Mouse (Mus musculus) embryonic facial prominence, embryonic 15.5 days (tissue): ENCODE measurements around the gene Ablim1. TPM values are rescaled to one million over a fixed set of nuclear protein-coding genes. Genes with fewer than 3 reads are reported as not detected.
A peak's percentile ranks its signal among the peaks of the same experiment; 100 is the strongest.

Source experiments
- ATAC-seq: fragments of 200-750 bp; cut with Nextera tagmentation; 2 replicates; pipeline ENCODE4 v1.8.0; 2017; ENCODE audit warnings: low read depth, moderate TSS enrichment; ENCODE audit not compliant: insufficient number of reproducible peaks, low FRiP score, low TSS enrichment
- H3K27ac ChIP-seq: fragments of 300-500 bp; sonication (generic); replicated peaks from 2 replicates; pipeline ENCODE4 v1.5.1; 2015; ENCODE audit warnings: mild to moderate bottlenecking, inconsistent platforms
- H3K27me3 ChIP-seq: fragments of 300-500 bp; sonication (generic); 2 replicates; pipeline ENCODE4 v1.6.1; 2015; ENCODE audit warnings: inconsistent platforms
- H3K36me3 ChIP-seq: fragments of 300-500 bp; sonication (generic); 2 replicates; pipeline ENCODE4 v1.6.1; 2015; ENCODE audit warnings: mild to moderate bottlenecking, inconsistent platforms
- H3K4me1 ChIP-seq: fragments of 300-500 bp; sonication (generic); 2 replicates; pipeline ENCODE4 v1.6.1; 2015; ENCODE audit warnings: inconsistent platforms
- H3K4me2 ChIP-seq: fragments of 300-500 bp; sonication (generic); replicated peaks from 2 replicates; pipeline ENCODE4 v1.6.1; 2015; ENCODE audit warnings: mild to moderate bottlenecking, inconsistent platforms
- H3K4me3 ChIP-seq: fragments of 300-500 bp; sonication (generic); replicated peaks from 2 replicates; pipeline ENCODE4 v1.5.1; 2015; ENCODE audit warnings: mild to moderate bottlenecking, inconsistent platforms
- H3K9ac ChIP-seq: fragments of 300-500 bp; sonication (generic); 2 replicates; pipeline ENCODE4 v1.6.1; 2015; ENCODE audit warnings: inconsistent platforms
- H3K9me3 ChIP-seq: fragments of 300-500 bp; sonication (generic); replicated peaks from 2 replicates; pipeline ENCODE4 v1.6.1; 2016; ENCODE audit warnings: inconsistent platforms
- WGBS: fragments of 180-500 bp; shearing (Covaris S2); methylation state at CpG from one replicate; pipeline ENCODE4 v1.1.7; 2015; 5-methylcytosine and 5-hydroxymethylcytosine counted together
- polyA plus RNA-seq: library from polyadenylated mRNA; unstranded; fragments of >200 nt; fragmentation: Nextera tagmentation; extraction: Ambion mirVana; gene quantifications from 2 replicates; pipeline ENCODE4 v1.2.1, GENCODE M21; 2015

Gene Ablim1
- polyA plus RNA-seq, 1 experiment from 2014 or later: 71.3 TPM

- ATAC-seq: no peak
- 18% methylated on average over 15 of the region's 15 CpGs for WGBS
- Histone ChIP-seq H3K27me3 (no peaks in the 10 kb centered on the region), H3K9ac (no peak overlapping the region), H3K36me3 (no peaks in the 10 kb centered on the region), H3K9me3 (no peaks in the 10 kb centered on the region), H3K4me1 (peaks cover 11% of the 10 kb centered on the region; the same call in 1 of the 2 replicates), H3K4me3 (no peak overlapping the region), H3K27ac (no peak overlapping the region), H3K4me2 (no peak overlapping the region)
These were observed 297.5 kb downstream of the Ablim1 start for GRCm38 (mm10) chr19:57016995-57017784.

DNA sequence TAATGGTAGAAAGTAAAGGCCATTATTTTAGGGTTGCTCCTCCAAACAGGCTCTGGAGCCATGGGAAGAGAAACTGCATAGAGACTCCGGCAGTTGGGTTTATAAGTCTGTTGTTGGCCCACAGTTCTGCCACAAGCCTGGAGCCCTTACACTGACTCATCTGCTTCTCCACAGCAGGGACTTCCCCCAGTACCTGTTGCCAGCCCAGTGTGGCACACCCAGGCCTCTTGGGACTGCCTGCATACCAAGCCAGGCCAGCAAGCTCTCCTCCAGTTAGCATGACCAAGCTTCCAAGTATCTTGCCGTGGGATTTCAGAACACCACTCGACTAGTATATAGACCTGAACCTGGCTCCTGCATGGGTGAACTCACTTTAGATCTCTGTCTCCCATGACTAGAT, 299.9 kb downstream of the Ablim1 start:
- Histone ChIP-seq H3K36me3 (no peaks in the 10 kb centered on the region), H3K27me3 (no peaks in the 10 kb centered on the region), H3K9me3 (no peaks in the 10 kb centered on the region), H3K4me2 (no peak overlapping the region), H3K9ac (no peak overlapping the region), H3K4me1 (peaks cover 11% of the 10 kb centered on the region; the same call in 1 of the 2 replicates), H3K4me3 (no peak overlapping the region), H3K27ac (no peak overlapping the region)
- WGBS: 81% methylated on average over 3 of the region's 3 CpGs
- ATAC-seq: no peak

GRCm38 (mm10) chr19:57013271-57013677, 301.4 kb downstream of the Ablim1 start:
- Histone ChIP-seq H3K27ac (no peak overlapping the region), H3K4me1 (peaks cover 15% of the 10 kb centered on the region), H3K36me3 (no peaks in the 10 kb centered on the region), H3K4me2 (no peak overlapping the region), H3K9me3 (no peaks in the 10 kb centered on the region), H3K9ac (no peak overlapping the region), H3K27me3 (no peaks in the 10 kb centered on the region), H3K4me3 (no peak overlapping the region)
- ATAC-seq: no peak
- WGBS: 46% methylated on average over 6 of the region's 6 CpGs

DNA sequence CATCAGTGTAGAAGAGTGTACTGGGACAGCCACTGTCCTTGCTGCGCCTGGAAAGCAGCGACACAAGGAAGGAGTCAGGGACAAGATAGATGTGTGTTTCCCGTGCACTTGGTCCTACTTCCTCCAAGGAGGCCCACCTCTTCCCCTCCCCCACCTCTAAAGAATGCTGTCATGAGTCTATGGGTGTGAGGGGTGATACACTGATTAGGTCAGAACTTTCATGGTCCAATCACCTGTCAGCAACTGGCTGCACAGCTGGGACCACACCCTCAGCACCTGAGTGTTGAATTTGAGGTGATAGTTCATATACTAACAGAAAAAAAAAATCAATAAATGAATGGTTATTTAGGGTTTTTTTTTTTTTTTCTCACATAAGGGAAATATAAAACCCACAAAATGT, 302.7 kb downstream of the Ablim1 start:
- Histone ChIP-seq H3K36me3 (no peaks in the 10 kb centered on the region), H3K27me3 (peaks cover 9% of the 10 kb centered on the region), H3K9ac (no peak overlapping the region), H3K4me3 (no peak overlapping the region), H3K4me2 (no peak overlapping the region), H3K9me3 (no peaks in the 10 kb centered on the region), H3K27ac (no peak overlapping the region), H3K4me1 (peaks cover 19% of the 10 kb centered on the region)
- ATAC-seq: no peak
- WGBS: 62% methylated on average over 3 of the region's 3 CpGs

- Histone ChIP-seq H3K4me3 (no peak overlapping the region), H3K4me1 (peaks cover 20% of the 10 kb centered on the region), H3K27ac (no peak overlapping the region), H3K4me2 (no peak overlapping the region), H3K9ac (no peak overlapping the region), H3K27me3 (peaks cover 10% of the 10 kb centered on the region), H3K36me3 (no peaks in the 10 kb centered on the region), H3K9me3 (no peaks in the 10 kb centered on the region)
- ATAC-seq: no peak
- WGBS: 30% methylated on average over 4 of the region's 4 CpGs
These were observed 304.7 kb downstream of the Ablim1 start for GRCm38 (mm10) chr19:57010064-57010463.

DNA sequence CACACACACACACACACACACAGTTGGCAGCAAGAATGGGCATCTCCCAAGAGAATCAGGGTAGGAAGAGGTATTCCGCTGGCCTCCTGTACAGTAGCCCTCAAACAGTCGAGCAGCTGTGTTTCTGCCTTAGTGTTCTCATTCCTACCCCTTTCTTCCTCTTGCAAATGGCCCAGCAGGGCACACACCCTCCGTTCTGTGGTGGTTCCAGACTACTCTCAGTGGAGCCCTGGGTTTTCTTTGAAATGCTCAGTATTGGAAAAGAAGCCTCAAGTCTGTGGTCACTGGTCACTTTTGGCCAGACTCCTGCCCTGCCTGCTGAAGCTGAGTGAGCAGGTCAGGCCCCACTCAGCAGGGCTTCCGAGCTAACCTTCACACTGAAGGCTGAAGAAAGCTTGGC, 305.1 kb downstream of the Ablim1 start:
- H3K4me2 ChIP-seq: no peak overlapping the region
- no peak overlapping the region for H3K9ac ChIP-seq
- no peak overlapping the region for H3K27ac ChIP-seq
- no peaks in the 10 kb centered on the region for H3K36me3 ChIP-seq
- H3K27me3 ChIP-seq: peaks cover 10% of the 10 kb centered on the region
- no peak for ATAC-seq
- 61% methylated on average over 4 of the region's 4 CpGs for WGBS
- no peak overlapping the region for H3K4me3 ChIP-seq
- H3K4me1 ChIP-seq: peaks cover 20% of the 10 kb centered on the region
- H3K9me3 ChIP-seq: no peaks in the 10 kb centered on the region

DNA sequence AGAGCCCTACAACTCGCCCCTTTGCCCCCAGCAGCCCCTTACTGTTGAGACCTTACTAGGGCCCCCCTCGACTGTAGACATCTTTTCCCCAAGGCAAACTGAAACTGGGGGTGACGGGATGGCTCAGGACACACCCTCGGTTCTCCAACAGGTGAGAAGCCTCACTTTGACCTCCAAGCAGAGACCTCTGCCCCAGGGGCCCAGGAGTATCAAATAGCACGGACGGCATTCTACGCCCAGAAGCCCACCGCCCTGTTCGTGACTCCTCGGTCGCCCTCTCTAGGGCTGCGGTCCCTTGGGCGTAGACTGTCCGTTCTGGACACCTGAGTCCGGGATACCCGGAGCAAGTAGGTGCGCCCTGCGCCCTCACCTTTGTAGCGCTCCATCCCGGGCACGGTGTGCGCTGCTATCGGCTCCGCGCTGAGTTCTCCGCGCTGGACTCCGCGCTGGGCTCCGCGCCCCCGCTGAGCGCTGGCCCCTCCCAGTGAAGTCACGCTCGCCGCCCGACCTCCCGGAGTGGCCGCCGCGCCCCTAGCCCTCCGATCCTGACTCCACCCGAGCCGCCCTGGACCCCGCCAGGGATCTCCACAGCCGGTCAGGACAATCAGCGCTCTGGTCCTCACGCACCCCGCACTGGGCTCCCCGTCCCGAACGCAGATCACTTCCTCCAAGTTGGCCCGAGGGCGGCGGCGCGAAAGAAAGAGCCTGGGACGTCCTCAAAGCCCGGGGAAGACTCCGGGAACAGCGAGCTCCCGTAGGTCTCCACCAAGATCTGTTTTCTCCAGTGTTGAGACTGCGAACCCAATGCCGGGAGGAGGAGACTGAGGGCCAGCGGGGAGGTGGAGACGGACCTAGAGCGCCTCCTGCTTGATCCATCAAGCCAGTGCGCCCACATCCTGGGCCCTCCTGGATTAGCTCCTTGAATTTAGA, 306.7 kb downstream of the Ablim1 start, which contains the start of gene Afap1l2:
Afap1l2 (minus strand) TSS at position 448 of the 930 bp plus-strand sequence.
- peak; percentile 70; the same call in 1 of the 2 replicates for ATAC-seq
- 0 out of 2 replicates have a peak within 1 kb of the TSS, but pooled peaks have one; percentile 4 for H3K27ac ChIP-seq
- peaks cover 32% of the 10 kb centered on the region for H3K4me1 ChIP-seq
- peak within 1 kb of the TSS; percentile 98 for H3K4me2 ChIP-seq
- no peaks in the 10 kb centered on the region for H3K36me3 ChIP-seq
- peak within 1 kb of the TSS; percentile 59 for H3K4me3 ChIP-seq
- no peaks in the 10 kb centered on the region for H3K9me3 ChIP-seq
- peak within 1 kb of the TSS; percentile 39 for H3K9ac ChIP-seq
- peaks cover 10% of the 10 kb centered on the region for H3K27me3 ChIP-seq
- WGBS: 2% methylated on average over 68 of the region's 68 CpGs

DNA sequence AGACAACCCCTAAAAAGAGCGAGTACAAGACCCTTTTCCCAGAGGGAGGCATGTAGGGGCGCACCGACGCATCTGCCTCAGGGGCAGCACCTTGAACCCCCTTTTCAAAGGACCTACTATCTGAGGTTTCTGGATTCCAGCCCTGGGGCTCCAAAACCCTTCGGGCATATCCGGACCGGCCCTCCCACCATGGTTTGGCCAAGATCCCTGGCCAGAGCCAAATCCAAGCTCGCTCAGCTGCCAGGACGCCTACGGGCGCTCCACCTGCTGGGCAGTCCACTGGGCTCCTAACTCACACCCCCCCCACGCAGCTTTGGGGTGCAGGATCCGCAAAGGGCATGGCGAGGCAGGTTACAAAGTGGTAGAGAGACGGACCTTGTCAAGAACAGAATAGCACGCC, 307.4 kb downstream of the Ablim1 start:
- Histone ChIP-seq H3K27me3 (peaks cover 10% of the 10 kb centered on the region), H3K9me3 (no peaks in the 10 kb centered on the region), H3K9ac (no peak overlapping the region), H3K36me3 (no peaks in the 10 kb centered on the region), H3K27ac (0 out of 2 replicates have a peak overlapping the region, but pooled peaks have one; percentile 4), H3K4me1 (peaks cover 39% of the 10 kb centered on the region), H3K4me3 (peak overlapping the region; percentile 59), H3K4me2 (peak overlapping the region; percentile 98)
- no peak for ATAC-seq
- WGBS: 46% methylated on average over 16 of the region's 16 CpGs

- 51% methylated on average over 13 of the region's 13 CpGs for WGBS
- H3K36me3 ChIP-seq: no peaks in the 10 kb centered on the region
- H3K4me3 ChIP-seq: peak overlapping the region; percentile 59
- H3K4me2 ChIP-seq: peak overlapping the region; percentile 98
- ATAC-seq: no peak
- H3K27ac ChIP-seq: 0 out of 2 replicates have a peak overlapping the region, but pooled peaks have one; percentile 4
- no peak overlapping the region for H3K9ac ChIP-seq
- H3K27me3 ChIP-seq: peaks cover 10% of the 10 kb centered on the region
- no peaks in the 10 kb centered on the region for H3K9me3 ChIP-seq
- H3K4me1 ChIP-seq: peaks cover 43% of the 10 kb centered on the region
These were observed 307.9 kb downstream of the Ablim1 start for GRCm38 (mm10) chr19:57006841-57007240.

GRCm38 (mm10) chr19:57005062-57005461, 309.7 kb downstream of the Ablim1 start:
- WGBS: 89% methylated on average over 4 of the region's 4 CpGs
- Histone ChIP-seq H3K9ac (no peak overlapping the region), H3K27me3 (peaks cover 10% of the 10 kb centered on the region), H3K4me1 (peaks cover 46% of the 10 kb centered on the region), H3K4me3 (no peak overlapping the region), H3K36me3 (no peaks in the 10 kb centered on the region), H3K4me2 (no peak overlapping the region), H3K9me3 (no peaks in the 10 kb centered on the region), H3K27ac (no peak overlapping the region)
- ATAC-seq: no peak

DNA sequence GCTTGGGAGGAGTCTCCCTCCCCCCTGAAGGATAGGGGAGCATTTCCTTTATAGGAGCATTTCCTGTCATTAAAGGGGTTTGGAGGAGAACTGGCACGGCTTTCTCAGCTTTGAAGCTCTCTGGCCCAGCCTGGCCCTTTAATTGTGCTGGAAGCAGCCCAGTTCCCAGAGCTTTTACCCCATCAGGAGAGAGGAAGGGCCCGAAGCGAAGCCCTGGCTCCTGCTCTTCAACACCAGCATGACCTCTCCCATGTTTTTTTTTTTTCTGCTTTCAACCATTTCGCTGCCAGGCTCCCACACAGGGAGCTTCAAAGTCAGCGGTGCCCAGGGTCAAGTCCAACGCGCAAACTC, 311.3 kb downstream of the Ablim1 start:
- Histone ChIP-seq H3K9ac (no peak overlapping the region), H3K36me3 (no peaks in the 10 kb centered on the region), H3K4me1 (peaks cover 56% of the 10 kb centered on the region), H3K4me2 (no peak overlapping the region), H3K4me3 (no peak overlapping the region), H3K27me3 (peaks cover 10% of the 10 kb centered on the region), H3K27ac (no peak overlapping the region; the same call in 1 of the 2 replicates), H3K9me3 (no peaks in the 10 kb centered on the region)
- 38% methylated on average over 7 of the region's 7 CpGs for WGBS
- no peak for ATAC-seq
